Mouse (Mus musculus) small intestine, adult 2 months (tissue): Measurements from ENCODE around the gene Rnf214.

Experiments
- CTCF ChIP-seq: fragments of 200-500 bp; IDR thresholded peaks from 2 replicates; pipeline ENCODE4 v1.5.1; 2012; ENCODE audit warnings: low read depth, mild to moderate bottlenecking, control low read depth, inconsistent platforms, low read length, moderate library complexity, mixed read lengths; ENCODE audit not compliant: insufficient replicate concordance, insufficient read length; ENCODE audit errors: extremely low read depth
- POLR2A ChIP-seq: fragments of 200-500 bp; IDR thresholded peaks from 2 replicates; pipeline ENCODE4 v1.6.1; 2012; ENCODE audit warnings: low read depth, mild to moderate bottlenecking, control low read depth, inconsistent platforms, low read length, moderate library complexity

GRCm38 (mm10) chr9:45946872-45947183 is 40.1 kb upstream of the Rnf214 start:
- TF ChIP-seq CTCF (no peak), POLR2A (no peak)
